24 mouse cellular contexts compared by ENCODE assay signal in the genomic region with DNA sequence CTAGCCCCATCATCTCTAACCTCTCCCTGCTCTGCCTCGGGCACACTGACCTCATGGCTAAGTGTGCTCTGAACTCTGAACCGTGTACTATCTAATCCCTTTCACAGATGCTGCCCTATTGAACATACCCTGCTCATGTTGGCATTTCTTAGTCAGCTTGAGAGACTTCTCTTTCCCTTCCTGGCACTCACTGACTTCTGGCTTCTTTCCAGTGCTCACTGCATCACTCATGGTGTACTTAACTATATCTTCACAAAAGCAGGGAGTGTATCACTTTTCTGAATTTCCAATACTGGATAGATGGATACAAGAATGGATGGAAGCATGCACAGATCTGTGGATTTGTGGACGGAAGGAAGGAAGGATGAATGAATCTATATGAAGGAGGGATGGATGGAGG.
DNase-seq lines count a peak whose midpoint lies in the region; TF ChIP-seq lines count a peak whose summit lies in the region.
"Had no signal": no experiment of that assay in that cellular context is flagged by ENCODE, and none has a peak within 500 bp of the region (broad histone marks: within the 10 kb centered on the region; RNA-seq: fewer than 3 reads in every experiment).

No protein-coding gene starts in this region.

- H3K4me3 ChIP-seq in left cerebral cortex, adult 2 months: no peak overlapping the region
- H3K4me3 ChIP-seq: embryonic facial prominence, embryonic 12.5 days; embryonic facial prominence, embryonic 15.5 days; forebrain, embryonic 12.5 days; forebrain, embryonic 15.5 days; gastrocnemius, adult 2 months; heart, embryonic 12.5 days; heart, embryonic 15.5 days; hindbrain, embryonic 10.5 days; hindbrain, embryonic 15.5 days had no signal

- intact Hi-C loops in left cerebral cortex, postnatal 14 days (cut with DNase I): no loop called here
- intact Hi-C loops in left cerebral cortex, adult 2 months (cut with DNase I): no loop called here

- no peak overlapping the region for H3K27ac ChIP-seq in left cerebral cortex, adult 2 months
- H3K27ac ChIP-seq: embryonic facial prominence, embryonic 12.5 days; embryonic facial prominence, embryonic 15.5 days; forebrain, embryonic 12.5 days; forebrain, embryonic 15.5 days; gastrocnemius, adult 2 months; heart, embryonic 15.5 days; hindbrain, embryonic 10.5 days; hindbrain, embryonic 15.5 days had no signal

- TF ChIP-seq CTCF in left cerebral cortex, adult 2 months (IDR thresholded peaks at IDR 0.05): no peak

- DNase-seq in cerebellum, postnatal 14 days: peak; percentile 6 to 22
- no peak for DNase-seq in cerebellum, postnatal 4 days (ENCODE audit: low spot score in 2 of 2)
- DNase-seq in left cerebral cortex, postnatal 14 days (ENCODE audit: low spot score in 2 of 2): peak; percentile 5 to 6
- DNase-seq in left cerebral cortex, adult 2 months (ENCODE audit: extremely low spot score in 1 of 2, low spot score in 2 of 2): no peak
- peak; percentile 5 for DNase-seq in right cerebral cortex, postnatal 4 days
- DNase-seq in right cerebral cortex, postnatal 25 days: no peak
- DNase-seq in heart, adult 8-10 months (ENCODE audit: low spot score): no peak
- DNase-seq: adrenal gland, adult 8-10 months; adrenal gland, postnatal 25 days; cerebellum, adult 2 months; cerebellum, adult 9-11 months; gastrocnemius, adult 2 months; gastrocnemius, postnatal 14 days; heart, adult 11 months; heart, postnatal 10 days; heart, postnatal 36 days had no signal

Comparison
In these comparisons a context has a peak if more than half of its experiments do, and no peak if none do; other contexts are left out.
1. DNase-seq: peak in cerebellum, postnatal 14 days (2 of 2), left cerebral cortex, postnatal 14 days (2 of 2) and right cerebral cortex, postnatal 4 days (single experiment); none in cerebellum, postnatal 4 days (0 of 2), left cerebral cortex, adult 2 months (0 of 2), right cerebral cortex, postnatal 25 days (single experiment) and heart, adult 8-10 months (single experiment).